Mouse (Mus musculus) v-Abl transformed pro-B cells (cell line): ENCODE measurements around the gene Pdrg1.

Source experiments
- in situ Hi-C, 2 experiments: fragments of 400-800 bp; cut with MboI; formaldehyde crosslinking; loops; one replicate each; pipeline ENCODE4 v1.15.1; 2025; ENCODE audit not compliant: unreplicated experiment in 2 of 2

Pdrg1 gene

GRCm38 (mm10) chr2:153014758-153015593 is at the start of gene Pdrg1:
Gene Pdrg1, minus strand, starts transcription at chr2:153015427.
- in situ Hi-C loops, result loop anchor here (10.0 kb wide), 1 partner anchor 100 kb away; the partner anchor contains the start of gene Mylk2 (in 2 of the 2)

DNA sequence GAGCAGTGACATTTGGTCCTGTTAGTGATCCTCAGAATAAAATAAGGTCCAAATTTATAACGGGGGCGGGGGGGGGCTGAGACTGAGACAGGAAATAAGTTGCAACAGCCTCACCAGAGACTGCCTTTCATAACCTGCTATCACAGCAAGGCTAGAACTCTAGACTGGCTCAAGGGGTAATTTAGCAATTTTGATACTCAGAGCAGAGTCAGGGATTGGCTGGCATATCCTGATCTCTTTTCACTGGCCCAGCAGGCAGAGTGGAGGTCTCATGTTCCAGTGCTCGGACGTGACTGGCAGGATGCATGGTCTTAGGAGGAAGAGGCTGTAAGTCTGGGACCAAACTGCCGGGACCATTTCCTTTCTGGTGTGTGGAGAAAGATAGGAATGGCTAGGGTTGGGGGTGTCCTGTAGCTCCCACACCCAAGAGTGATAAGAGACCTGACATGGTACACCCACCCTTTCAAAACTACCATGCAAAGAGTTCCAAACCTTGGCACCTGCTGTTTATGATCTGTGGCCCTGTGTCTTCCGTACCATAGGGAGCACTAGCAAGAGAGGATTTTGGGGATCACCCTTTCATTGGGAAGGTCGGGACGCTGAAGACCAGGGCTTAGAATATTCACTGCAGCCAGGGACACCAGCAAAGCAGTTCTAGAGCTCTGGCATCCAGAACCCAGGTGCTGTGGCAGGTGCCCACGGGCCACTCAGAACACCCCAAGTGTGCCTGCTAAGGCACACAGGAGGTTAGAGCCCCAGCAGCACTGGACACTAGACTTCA is 49.2 kb upstream of the Pdrg1 start:
- in situ Hi-C loops, result loop anchor here in 1 of 2 experiments (10.0 kb wide), 1 partner anchor 530 kb away; no protein-coding TSS in a partner anchor

- in situ Hi-C loops, result loop anchor here in 1 of 2 experiments (10.0 kb wide), 1 partner anchor 531 kb away; no protein-coding TSS in a partner anchor
Observed at GRCm38 (mm10) chr2:153063394-153063793, 48.2 kb upstream of the Pdrg1 start.

GRCm38 (mm10) chr2:153060216-153060615 is 45.0 kb upstream of the Pdrg1 start:
- in situ Hi-C loops, result loop anchor here in 1 of 2 experiments (10.0 kb wide), 1 partner anchor 535 kb away; no protein-coding TSS in a partner anchor

- in situ Hi-C loops, result loop anchor here in 1 of 2 experiments (10.0 kb wide), 1 partner anchor 144 kb away; the partner anchor contains the start of gene Mylk2
Observed at GRCm38 (mm10) chr2:153058365-153058764, 43.1 kb upstream of the Pdrg1 start.

DNA sequence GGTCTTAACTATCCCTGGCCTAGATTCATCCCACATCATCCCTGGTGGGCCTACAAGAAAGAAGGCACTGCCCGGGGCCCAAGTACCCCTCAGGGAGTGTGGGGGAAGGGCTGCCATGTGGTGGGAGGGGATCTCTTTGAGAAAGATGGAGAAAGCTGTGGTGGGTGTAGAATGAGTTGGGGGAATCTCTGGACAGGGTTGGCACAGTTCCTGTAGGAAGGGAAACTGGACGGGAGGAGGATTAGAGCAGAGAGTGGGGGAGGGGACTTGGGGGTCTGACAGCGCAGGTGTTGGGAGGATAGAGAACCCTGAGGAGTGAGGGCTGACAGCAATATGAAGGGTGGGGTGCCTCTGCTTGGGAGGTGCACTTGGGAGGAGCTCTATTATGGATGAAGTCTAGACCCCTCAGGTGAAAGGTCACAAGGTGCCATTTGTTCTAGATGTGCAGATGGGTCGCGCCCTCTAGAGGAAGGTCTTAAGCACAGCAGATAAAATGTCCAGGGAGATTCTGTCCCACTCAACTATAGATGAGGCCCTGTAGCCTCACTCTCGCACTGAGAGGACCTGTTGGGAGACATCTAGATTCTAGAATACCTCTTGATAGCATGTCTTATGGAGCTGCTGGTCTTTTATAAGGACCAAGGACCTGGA is 40.2 kb upstream of the Pdrg1 start:
- in situ Hi-C loops, result loop anchor here in 1 of 2 experiments (10.0 kb wide), 1 partner anchor 141 kb away; the partner anchor contains the start of gene Mylk2

- in situ Hi-C loops, result loop anchor here in 1 of 2 experiments (10.0 kb wide), 1 partner anchor 139 kb away; the partner anchor contains the start of gene Mylk2
Observed at GRCm38 (mm10) chr2:153053896-153054295, 38.7 kb upstream of the Pdrg1 start.

- in situ Hi-C loops, result loop anchor here in 1 of 2 experiments (10.0 kb wide), 1 partner anchor 138 kb away; the partner anchor contains the start of gene Mylk2
Observed at GRCm38 (mm10) chr2:153052700-153053351, 37.6 kb upstream of the Pdrg1 start.

- in situ Hi-C loops, result loop anchor here in 1 of 2 experiments (10.0 kb wide), 1 partner anchor 137 kb away; the partner anchor contains the start of gene Mylk2
Observed at GRCm38 (mm10) chr2:153051537-153051936, 36.3 kb upstream of the Pdrg1 start.

- in situ Hi-C loops, result loop anchor here in 1 of 2 experiments (10.0 kb wide), 1 partner anchor 136 kb away; the partner anchor contains the start of gene Mylk2
Observed at GRCm38 (mm10) chr2:153051095-153051494, 35.9 kb upstream of the Pdrg1 start.

GRCm38 (mm10) chr2:153049997-153050358 is 34.8 kb upstream of the Pdrg1 start:
- in situ Hi-C loops, result loop anchor here in 1 of 2 experiments (10.0 kb wide), 1 partner anchor 135 kb away; the partner anchor contains the start of gene Mylk2

DNA sequence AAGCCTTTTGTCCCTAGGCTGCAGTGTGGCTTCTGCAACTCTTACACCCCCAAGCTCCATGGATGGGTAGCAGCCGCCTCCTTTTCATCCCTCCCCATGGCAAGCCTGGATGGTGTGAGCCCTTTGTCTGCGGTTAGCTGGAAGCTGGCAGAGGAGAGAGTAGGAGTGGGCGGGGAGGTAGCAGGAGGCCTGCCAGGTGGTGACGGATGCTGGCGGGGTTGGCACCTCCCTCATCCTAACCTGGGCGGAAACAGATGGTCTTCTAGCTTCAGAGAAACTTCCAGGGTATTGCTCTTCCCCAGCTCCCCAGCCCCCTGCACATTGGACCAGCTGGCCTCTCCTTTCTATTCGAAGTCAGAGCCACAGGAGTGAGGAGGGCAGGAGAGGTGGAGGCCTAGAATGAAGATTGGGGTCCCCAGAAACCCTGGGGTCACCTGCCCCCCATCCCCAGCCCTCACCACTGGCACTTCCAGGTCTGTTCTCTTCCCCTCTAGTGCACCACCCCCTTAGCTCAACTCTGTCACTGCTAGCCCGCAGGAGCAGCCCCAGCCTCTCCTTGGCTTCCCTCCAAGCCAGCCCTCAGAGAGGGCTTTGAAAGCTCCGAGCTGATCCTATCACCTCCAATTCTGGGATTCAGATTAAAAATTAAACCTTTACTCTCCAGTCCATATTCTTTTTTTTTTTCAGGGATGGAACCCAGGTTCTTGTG is 34.2 kb upstream of the Pdrg1 start:
- in situ Hi-C loops, result no loop called here

DNA sequence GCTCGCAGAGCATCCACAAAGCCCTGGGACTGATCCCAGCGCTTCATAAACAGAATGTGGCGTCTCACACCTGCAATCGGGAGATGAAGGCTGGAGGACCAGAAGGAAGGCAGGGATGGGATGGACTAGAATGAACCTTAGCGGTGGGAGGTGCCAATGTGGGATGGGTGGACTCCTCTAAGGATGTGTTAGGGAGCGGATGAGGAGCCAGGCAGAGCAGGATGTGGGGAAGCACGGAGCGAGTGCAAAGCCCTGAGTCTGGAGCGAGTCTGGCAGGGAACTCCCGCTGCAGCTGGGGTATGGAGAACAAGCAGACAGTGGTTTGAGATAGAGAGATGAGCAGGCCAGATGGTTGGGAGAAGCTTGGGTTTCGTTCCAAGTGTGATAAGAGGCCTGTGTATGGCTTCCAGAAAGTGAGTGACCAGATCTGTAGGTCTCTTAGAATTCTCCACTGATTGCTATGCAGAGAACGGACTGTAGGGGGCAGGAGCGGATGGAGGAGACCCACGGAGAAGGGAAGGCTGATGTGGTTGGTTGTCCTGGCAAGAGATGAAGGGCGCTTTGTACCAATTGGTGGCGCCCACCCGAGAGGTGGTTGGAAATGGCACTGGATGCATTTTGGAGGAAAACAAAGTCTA is 32.7 kb upstream of the Pdrg1 start:
- in situ Hi-C loops, result no loop called here

DNA sequence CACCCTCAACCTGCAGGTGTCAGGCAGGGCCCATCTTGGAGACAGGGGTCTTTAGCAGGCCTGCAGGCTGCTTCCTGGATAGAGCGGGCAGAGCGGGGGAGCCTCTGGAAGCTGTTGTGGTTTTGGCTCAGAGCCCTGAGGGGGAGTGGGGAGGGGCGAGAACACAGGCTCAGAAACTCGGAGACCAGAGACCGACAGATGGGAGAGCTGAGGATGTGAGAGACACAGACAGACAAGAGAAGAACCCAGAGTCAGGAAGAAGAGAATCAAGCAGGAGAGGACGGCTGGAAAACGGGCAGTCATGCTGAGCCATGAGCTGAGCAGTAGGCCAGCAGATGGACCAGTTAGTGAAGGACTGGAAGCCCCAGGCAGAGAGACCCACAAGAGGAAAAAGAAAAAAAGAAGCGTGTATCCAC is 30.7 kb upstream of the Pdrg1 start:
- in situ Hi-C loops, result no loop called here

DNA sequence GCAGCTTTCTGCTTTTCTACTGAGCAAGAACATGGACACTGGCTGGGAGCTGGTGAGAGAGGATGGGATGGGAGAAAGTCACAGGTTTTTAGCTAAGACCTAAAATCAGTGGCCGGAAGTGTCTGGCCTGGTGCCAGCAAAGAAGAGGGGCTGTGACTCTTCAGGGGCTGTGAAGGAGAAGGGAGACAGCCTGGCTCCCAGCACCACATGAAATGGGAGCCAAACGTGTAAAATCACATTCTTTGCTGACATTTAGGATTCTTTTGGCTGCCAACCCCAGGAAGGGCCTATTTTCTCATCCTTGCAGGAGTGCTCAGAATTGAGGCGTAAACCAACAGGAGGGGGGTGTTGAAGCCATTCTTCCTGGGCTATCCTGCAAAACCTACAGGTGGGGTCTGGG is 28.7 kb upstream of the Pdrg1 start:
- in situ Hi-C loops, result no loop called here

DNA sequence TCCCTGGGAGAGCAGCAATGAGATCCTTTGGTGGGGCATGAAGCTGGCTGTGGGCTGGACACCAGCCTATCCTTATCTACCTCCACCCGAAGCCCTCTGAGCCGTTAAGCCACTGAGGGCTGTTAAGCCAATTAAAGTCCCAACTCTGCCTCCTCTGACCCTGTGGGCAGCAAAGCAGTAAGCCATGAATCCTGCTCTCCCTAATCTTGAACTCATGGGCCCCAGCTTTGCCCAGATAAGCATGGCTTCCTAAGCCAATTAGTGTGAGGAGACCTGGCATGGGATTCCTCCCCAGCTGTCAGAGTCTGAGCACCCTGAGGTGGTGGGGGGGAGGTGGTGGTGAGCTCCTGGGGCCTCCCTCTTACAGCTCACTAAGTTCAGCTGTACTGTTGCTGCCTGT is 21.5 kb upstream of the Pdrg1 start:
- in situ Hi-C loops, result no loop called here

DNA sequence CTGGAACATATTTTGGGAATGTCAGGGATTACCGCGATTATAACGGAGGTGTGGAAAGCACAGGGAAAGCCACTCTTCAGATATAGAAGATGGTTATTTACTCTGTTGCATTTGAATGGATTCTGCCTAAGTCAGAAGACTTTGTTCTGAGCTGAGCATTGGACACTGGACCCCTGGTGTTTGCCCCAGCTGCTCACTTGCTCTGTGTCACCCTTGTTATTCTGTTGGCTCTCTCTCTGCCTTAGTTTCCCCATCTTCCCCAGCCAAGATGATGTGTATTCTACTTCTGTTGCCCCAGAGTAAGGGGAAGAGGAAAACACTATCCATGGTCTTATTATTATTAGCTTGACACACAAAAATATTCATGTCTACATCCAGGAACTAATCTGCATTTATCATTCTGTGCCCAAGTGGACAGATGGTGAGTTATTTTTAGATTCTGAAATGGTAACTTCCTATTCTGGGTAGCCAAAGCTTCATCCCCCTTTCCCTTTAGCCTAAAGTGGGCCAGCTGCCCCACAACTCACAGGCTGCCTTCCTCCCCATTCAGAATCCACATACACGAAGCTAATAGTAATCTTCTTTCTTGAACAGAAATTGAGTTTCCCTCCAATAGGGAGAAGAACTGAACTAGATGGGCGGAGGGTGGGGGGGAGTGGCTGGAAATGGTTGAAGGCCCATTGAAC is 18.5 kb upstream of the Pdrg1 start:
- in situ Hi-C loops, result no loop called here

DNA sequence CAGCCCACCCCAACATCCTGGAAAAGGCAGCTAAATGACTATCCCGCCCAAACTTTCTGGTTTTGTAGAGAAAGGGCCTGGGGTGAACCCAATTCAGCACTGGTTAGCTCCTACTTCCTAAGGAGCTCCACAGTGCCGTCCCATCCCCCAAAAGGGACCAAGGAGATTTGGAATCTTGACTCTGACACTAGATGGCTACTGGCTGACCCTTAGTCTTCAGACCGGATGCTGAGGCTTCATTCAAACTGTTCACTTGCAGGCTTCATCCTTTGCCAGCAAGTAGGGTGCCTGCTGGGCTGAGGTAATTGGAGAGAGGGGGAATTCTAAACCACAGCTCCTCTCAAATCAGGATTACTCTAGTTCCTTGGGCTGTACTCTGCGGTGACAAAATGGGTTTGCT is 17.7 kb upstream of the Pdrg1 start:
- in situ Hi-C loops, result no loop called here
